Mouse (Mus musculus) cerebellum, postnatal 10 days (tissue): ENCODE measurements around the gene Ppara.

Experiments
- DNase-seq, 2 experiments: peaks; one replicate each; pipeline ENCODE4 v3.0.0; 2021; ENCODE audit warnings: mixed read lengths in 2 of 2

The Ppara gene

DNA sequence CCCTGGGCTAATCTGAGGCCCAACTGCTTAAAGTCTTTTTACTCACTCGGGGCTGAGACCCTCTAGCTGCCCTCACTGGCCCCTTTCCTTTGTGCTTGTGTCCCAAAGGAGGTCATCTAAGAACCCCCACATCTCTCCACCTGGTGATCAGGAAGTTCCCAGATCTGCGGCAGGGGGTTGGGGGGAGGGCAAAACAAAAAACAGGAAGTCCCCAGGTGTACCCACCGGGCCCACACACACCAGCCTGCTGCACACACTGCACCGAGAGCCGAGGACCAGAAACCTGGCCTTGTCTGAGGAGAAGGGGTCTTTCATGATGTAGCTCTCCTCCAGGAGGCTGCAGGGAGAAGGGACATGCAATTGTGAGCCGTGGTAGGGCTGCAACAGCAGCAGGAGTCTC, 73.2 kb downstream of the Ppara start:
- no peak for DNase-seq

DNA sequence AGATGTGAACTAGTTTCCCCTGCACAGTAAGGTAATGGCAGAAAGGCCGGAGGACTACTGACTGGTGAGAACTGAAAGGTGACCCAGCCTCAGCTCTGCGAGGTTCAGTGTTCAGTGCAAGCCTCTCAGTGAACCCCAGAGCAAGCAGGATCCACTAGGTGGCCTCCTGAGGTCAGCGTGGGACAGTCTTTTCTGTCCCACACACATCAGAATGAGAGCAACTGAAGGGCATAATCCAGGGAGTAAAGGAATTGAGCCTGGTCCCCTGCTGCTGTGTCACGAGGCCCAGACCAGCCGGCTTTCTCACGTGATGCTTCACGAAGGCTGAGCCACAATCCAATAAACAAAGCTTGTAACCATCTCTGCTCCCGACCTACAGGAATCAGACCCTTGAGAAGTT, 73.7 kb downstream of the Ppara start:
- DNase-seq = no peak

DNA sequence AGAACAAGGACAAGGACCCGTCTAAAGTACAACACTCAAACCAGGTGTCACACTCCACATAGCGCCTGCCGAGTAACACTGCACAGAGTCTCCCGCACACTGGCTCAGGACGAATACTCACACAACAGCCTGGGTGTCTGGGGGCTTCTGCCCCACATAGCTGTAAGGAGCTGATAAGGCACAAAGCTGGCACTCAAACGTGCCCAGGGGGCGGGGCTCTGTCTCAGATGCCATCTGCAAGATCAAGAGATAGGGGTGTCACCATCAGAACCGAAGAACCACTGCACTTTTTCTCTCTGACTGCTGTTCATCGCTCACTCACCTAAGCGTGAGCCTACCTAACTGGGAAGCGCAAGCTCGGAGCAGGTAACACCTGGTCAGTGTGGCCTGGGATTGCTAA, 74.3 kb downstream of the Ppara start:
- peak in 1 of 2 experiments; percentile 21 for DNase-seq

GRCm38 (mm10) chr15:85810462-85810805, 75.7 kb downstream of the Ppara start:
- DNase-seq = no peak

DNA sequence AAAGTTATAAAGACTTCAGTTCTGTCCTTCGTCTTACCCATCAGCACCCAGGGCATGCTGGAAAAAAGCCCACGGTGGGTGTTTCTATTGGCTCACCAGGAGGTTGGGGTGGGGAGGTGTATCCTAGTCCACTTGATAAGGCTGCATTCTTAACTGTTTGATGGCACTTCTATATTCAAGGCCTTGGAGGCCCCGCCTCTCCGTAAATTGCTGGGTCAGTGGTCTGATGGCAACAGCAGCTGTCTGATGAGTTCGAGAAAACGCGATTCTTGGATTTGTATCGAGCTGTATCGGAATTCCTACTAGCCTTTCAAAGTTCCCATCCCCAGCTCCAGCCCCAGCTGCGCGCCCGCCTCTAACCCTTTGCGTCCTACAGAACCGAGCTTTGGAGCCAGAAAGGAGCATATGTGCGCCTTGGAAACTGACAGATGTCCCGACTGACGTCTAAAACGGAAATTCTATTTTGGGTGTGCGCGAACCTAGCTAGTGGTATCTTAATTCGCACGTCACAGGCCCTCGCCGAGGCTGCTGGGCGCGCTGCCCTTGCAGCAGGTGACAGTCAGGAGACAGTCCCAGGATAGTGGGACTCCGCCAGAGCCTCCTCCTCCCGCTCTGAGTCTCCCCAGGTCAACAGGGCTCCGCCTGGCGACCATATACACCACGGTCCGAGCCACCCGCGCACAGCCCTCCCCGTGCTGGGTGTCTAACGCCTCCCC, 76.2 kb downstream of the Ppara start:
- peak; percentile 87 to 88 for DNase-seq

- peak; percentile 100 for DNase-seq
Observed at GRCm38 (mm10) chr15:85811535-85812277, 76.9 kb downstream of the Ppara start, which contains the start of gene Cdpf1. TSS of gene Cdpf1 (minus strand) at chr15:85811697.

DNA sequence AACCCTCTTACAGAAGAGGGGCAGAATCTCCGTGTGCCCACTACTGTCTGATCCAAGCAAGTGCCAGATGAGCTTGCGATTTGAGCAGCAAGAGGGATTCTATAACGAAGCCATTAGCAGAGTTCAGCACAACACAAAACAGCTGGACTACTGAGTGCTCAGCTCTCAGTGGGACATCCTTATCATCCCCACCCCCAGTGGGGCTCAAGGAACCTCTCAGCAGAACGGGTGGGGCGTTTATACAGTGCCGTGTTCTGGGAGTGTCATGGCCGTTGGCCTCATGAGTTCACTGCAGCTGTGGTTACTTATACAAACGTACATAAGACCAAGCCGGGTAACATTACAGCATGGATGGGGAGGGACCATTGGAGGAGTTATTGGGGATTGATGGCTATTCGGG, 78.6 kb downstream of the Ppara start:
- DNase-seq = no peak

DNA sequence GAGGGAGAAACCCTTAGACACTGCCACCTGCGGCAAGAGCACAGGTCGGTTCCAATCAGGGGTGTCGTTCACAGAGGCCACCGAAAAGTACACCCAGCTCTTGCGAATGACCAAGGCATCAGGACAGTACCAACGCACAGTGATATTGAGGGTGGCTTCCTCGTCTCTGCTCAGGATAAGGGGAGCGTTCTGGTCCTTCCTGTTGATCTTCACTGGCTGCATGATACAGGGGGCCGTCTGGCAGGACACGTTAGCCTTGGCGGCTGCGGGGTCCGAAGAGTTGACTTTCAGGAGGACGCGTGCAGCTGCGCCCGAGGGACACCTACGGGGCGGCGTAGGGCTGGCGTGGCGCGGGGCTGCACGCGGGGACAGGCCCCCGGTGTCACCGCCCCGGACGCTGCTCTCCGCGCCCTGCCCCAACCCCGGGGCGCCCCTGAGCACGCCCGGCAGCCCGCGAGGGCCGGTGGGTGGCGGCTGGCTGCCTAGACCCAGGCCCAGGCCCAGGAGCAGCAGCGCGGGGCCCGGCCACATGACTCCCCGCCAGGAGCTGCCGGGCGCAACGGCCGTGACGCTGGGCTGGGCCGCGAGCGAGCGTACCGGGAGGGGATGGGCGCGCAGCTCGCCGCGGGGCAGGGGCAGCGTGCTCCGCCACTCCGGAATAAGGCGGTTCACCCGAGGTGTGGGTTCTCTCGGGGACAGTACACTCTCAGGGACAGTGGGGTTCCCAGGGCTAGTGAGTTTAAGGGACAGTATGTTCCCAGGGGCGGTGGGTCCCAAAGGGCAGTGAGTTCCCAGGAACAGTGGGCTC, 86.6 kb downstream of the Ppara start, which contains the start of gene Pkdrej:
Pkdrej (minus strand) TSS at position 532 of the 808 bp plus-strand sequence.
- DNase-seq = peak; percentile 58 to 60

- DNase-seq = peak in 1 of 2 experiments; percentile 45
Observed at GRCm38 (mm10) chr15:85822011-85822359, 87.2 kb downstream of the Ppara start.

DNA sequence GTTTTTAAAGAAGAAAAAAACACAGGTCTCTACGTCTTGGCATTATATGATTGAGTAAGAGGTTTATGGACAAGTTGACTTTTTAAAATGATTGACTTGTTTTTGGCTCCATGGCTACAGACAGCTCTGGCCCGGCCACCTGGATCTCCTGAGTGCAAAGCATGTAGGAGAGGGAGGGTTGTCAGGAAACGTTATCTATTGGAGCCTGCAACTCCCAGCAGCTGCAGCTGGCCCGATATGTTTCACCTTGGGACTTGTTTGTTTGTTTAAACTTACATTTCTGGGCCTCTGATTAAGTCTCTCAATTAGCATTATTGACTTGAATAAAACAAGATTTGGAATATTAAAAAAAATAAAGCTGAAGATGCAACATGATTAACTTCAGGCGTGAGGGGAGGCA, 91.9 kb downstream of the Ppara start:
- DNase-seq = no peak

GRCm38 (mm10) chr15:85828071-85828470, 93.3 kb downstream of the Ppara start:
- DNase-seq = no peak

GRCm38 (mm10) chr15:85829470-85829869, 94.7 kb downstream of the Ppara start:
- DNase-seq = no peak

DNA sequence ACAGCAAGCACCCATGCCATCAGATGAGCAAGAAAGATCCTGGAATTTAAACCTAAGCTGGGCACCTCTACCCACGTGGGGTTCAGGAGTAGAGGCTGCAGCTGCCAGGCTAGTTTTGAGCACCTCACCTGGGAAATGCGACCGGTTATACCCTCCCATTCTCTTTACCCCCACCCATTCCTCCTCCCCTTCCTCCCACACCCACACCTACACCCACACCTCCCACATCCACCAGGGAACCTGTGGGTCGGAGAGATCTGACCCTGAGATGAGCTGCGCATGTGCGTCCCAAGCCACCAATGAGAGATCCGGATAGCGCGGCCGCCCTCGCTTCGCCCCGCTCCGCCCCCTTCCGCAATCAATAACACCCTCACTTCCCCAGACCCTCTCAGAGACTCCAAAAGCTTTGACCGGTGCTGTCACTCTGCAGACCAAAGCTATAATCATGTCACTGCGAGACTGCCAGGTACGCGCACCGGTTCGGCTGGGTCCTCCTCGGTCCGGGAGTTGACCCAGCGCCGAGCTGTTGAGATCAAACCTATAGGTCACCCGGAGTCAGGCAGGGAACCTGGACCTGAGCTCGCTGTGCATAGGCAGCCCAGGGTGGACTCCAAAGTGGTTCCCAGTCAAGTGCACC, 97.3 kb downstream of the Ppara start, which contains the start of gene Ttc38:
Ttc38 (plus strand) TSS at position 353 of the 637 bp plus-strand sequence.
- DNase-seq = peak; percentile 88 to 92

- peak in 1 of 2 experiments; percentile 11 for DNase-seq
Observed at GRCm38 (mm10) chr15:85832599-85832998, 97.8 kb downstream of the Ppara start.

DNA sequence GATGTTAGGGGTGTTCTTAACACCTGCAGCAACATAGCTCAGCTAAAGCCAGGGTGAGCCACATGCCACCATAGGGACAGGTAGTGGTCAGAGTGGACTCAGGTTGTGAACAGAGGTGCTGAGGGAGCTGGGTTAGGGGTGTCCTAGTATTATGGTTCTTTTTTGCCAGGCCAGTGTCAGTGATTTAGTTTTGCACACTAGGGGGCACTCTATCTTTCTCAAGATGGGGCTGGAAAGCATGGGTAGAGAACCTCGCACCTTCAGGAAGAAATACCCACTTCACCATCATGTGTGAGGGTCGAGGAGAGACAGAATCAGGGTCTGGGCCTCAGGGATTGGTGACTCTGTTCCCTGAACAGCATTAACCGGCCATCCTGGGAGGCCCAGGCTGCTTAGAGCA, 100.6 kb downstream of the Ppara start:
- DNase-seq = peak; percentile 11 to 33

DNA sequence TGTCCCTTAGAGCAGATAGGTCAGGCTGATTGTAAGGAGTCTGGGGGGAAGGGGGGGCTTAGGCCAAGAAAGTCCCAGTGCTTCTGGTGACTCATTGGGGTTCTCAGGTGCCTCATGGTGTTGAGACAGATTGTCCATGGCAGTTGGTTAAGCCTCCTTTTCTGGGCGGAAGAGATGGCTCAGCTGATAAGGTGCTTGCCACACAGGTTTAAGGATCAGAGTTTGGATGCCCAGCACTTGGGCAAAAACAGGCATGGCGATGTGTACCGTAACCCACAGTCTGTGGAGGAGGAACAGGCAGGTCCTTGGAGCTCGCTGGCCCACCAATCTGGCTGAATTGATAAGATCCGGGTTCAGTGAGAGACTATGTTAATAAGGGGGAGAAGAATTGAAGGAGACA, 102.1 kb downstream of the Ppara start:
- DNase-seq = no peak

DNA sequence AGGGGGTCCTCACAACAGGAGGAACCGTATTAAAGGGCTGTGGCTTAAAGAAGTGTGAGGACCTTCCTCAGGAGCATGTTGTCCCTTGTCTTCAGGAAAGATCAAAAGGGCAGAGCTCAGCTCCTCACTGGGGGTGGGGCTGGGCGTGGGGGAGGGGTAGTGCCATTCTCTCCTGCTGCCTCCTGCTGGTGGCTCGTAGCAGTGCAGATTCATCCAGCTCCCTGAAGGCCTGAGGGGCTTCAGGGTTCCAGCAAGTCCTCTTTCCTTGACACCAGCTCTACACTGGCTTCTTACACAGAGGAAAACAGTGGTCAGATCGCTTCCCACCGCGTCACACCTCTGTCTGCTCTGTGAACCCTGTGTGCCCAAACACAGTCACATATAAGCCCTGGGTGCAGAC, 106.2 kb downstream of the Ppara start:
- peak; percentile 56 to 68 for DNase-seq

DNA sequence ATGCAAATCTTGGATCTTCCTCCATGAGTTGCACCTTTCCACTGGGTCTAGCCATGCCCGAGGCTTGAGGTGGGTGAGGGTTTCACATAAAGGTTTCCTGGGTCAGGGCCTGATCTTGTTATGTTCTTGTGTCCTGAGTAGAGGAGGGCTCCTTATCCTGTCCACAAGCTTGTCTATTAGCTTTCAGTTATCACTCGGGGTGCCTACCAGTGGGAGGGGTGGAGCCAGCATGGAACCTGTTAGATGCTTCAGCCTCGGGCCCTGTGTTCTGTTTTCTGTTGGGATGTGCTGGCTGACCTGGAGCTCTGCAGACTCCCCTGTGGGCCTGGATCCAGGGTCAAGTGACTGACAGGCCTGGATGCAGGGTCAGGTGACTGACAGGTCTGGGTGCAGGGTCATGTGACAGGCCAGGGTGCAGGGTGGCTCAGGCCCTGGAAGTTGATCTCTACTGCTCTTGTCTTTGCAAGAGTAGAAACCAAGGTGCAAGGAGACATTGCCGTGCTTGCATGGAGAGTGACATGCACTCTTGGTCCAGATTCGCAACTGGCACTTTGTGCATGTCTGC, 107.1 kb downstream of the Ppara start:
- DNase-seq = no peak

GRCm38 (mm10) chr15:85845071-85845470, 110.3 kb downstream of the Ppara start:
- peak; percentile 51 to 58 for DNase-seq

DNA sequence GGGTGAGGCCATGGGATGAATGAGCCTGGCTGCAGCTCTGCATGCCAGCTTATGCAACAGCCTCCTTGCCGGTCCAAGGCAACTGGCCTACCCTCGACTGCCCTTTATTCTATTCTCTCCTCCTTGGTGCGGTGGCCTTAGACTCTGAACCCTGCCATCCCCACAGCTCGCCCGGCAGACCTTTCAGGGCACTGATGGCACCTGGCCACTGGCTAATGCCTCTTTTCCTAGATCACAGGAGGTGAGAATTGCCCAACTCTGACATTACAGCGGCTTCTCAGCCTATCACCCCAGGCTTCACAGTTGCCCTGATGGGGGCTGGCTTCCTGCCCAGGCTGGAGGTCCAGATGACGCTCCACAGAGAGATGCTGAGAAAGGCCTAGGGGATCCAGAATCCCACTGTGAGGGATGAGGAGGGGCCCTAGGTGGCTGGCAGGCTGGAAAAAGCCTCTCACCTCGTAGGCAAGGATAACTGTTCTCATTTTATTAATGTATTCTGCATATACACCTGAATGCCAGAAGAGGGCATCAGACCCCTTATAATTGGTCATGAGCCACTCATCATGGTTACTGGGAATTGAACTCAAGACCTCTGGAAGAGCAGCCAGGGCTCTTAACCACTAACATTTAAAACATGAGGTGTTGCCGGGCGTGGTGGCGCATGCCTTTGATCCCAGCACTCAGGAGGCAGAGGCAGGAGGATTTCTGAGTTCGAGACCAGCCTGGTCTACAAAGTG, 117.0 kb downstream of the Ppara start:
- DNase-seq = peak; percentile 55 to 67
